Mouse (Mus musculus) megakaryocyte-erythroid progenitor cell, adult 5-6 weeks (primary cell): ENCODE measurements at regions not wholly inside any gene's neighbourhood (a gene's known extent, or its start where the extent isn't known, plus 50 kb on each side); places are given as distances from the start of the nearest gene placed in this dataset.
A peak's percentile ranks its signal among the peaks of the same experiment; 100 is the strongest.

Experiments
- ATAC-seq: replicated peaks from 2 replicates; pipeline ENCODE4 v1.8.0; 2016; ENCODE audit warnings: mild to moderate bottlenecking, inconsistent platforms; ENCODE audit not compliant: severe bottlenecking, poor library complexity, low FRiP score, low TSS enrichment

- ATAC-seq = 0 out of 2 replicates have a peak, but pooled peaks have one; percentile 65
Measured at GRCm38 (mm10) chr6:143592490-143592889, 425.5 kb downstream of the Etnk1 start.

- no peak for ATAC-seq
Measured at GRCm38 (mm10) chr6:143595486-143595885, 428.5 kb downstream of the Etnk1 start.

- ATAC-seq = no peak
Measured at GRCm38 (mm10) chr6:143597414-143597813, 430.4 kb downstream of the Etnk1 start.

- no peak for ATAC-seq
Measured at GRCm38 (mm10) chr6:143598916-143599315, 431.9 kb downstream of the Etnk1 start.

- peak; percentile 87 for ATAC-seq
Measured at GRCm38 (mm10) chr6:143609100-143609499, 442.1 kb downstream of the Etnk1 start.

GRCm38 (mm10) chr6:143612966-143613365, 445.9 kb downstream of the Etnk1 start:
- ATAC-seq = no peak

- no peak for ATAC-seq
Measured at GRCm38 (mm10) chr6:143614431-143614987, 447.5 kb downstream of the Etnk1 start.

- ATAC-seq = no peak
Measured at GRCm38 (mm10) chr6:143615361-143615760, 448.3 kb downstream of the Etnk1 start.

- ATAC-seq = no peak
Measured at GRCm38 (mm10) chr6:143616386-143616785, 449.4 kb downstream of the Etnk1 start.

- ATAC-seq = no peak
Measured at GRCm38 (mm10) chr6:143618558-143618957, 451.5 kb downstream of the Etnk1 start.

- no peak for ATAC-seq
Measured at GRCm38 (mm10) chr6:143620583-143620982, 453.6 kb downstream of the Etnk1 start.

- ATAC-seq = no peak
Measured at GRCm38 (mm10) chr6:143622161-143622560, 455.1 kb downstream of the Etnk1 start.

- ATAC-seq = no peak
Measured at GRCm38 (mm10) chr6:143624901-143625300, 457.9 kb downstream of the Etnk1 start.

- ATAC-seq = no peak
Measured at GRCm38 (mm10) chr6:143631581-143631980, 464.6 kb downstream of the Etnk1 start.

GRCm38 (mm10) chr6:143633710-143634109, 466.7 kb downstream of the Etnk1 start:
- no peak for ATAC-seq

GRCm38 (mm10) chr6:143634334-143634733, 467.3 kb downstream of the Etnk1 start:
- ATAC-seq = no peak

GRCm38 (mm10) chr6:143635043-143635442, 468.0 kb downstream of the Etnk1 start:
- no peak for ATAC-seq

GRCm38 (mm10) chr6:143640652-143641051, 473.6 kb downstream of the Etnk1 start:
- no peak for ATAC-seq

- no peak for ATAC-seq
Measured at GRCm38 (mm10) chr6:143642052-143642451, 475.0 kb downstream of the Etnk1 start.

- ATAC-seq = no peak
Measured at GRCm38 (mm10) chr6:143645989-143646388, 479.0 kb downstream of the Etnk1 start.

- ATAC-seq = no peak
Measured at GRCm38 (mm10) chr6:143648501-143648900, 481.5 kb downstream of the Etnk1 start.

GRCm38 (mm10) chr6:143656576-143656975, 489.6 kb downstream of the Etnk1 start:
- no peak for ATAC-seq
